Mouse (Mus musculus) bone marrow, adult 2 months (tissue): Measurements from ENCODE around the gene Gjb6.

Experiments used
- CTCF ChIP-seq: fragments of 200-500 bp; IDR thresholded peaks from 2 replicates; pipeline ENCODE4 v1.5.1; 2011; ENCODE audit warnings: low read length, control low read depth; ENCODE audit not compliant: control insufficient read depth, insufficient read depth
- POLR2A ChIP-seq: fragments of 200-500 bp; IDR thresholded peaks from 2 replicates; pipeline ENCODE4 v1.6.1; 2011; ENCODE audit warnings: low read depth, mild to moderate bottlenecking, control low read depth, low read length, borderline replicate concordance; ENCODE audit not compliant: control insufficient read depth

DNA sequence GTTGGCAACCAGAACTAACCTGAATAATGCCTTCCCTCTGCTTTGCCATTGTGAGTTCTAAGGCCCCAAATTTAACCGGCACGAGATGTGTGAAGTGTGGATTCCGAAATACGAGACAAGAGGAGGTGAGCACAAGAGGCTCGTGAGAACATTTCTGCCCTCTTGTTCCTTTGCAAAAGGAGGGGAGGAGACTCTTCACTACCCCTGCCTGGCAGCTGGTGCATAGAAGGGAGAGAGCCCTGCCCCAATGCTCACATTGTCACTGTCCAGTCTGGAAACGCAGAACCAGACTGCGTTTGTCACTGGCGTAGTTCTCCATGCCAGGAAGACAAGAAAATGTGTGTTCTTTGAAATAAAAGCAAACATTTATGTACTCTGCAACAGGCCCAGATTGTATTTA lies 1.9 kb upstream of the Gjb6 start:
- no peak for TF ChIP-seq CTCF
- TF ChIP-seq POLR2A = no peak
